Mouse (Mus musculus) left cerebral cortex, adult 2 months (tissue): Measurements from ENCODE around the gene Derl2. TPM values are rescaled to one million over a fixed set of nuclear protein-coding genes. Genes with fewer than 3 reads are reported as not detected.

Experiments used
- DNase-seq, 2 experiments: peaks; one replicate each; pipeline ENCODE4 v3.0.0; 2021 to 2022; ENCODE audit warnings: low spot score in 2 of 2, mixed read lengths in 1 of 2; ENCODE audit errors: extremely low spot score in 1 of 2
- H3K27ac ChIP-seq: fragments of 200-600 bp; 2 replicates; pipeline ENCODE4 v1.8.1; 2022
- H3K4me3 ChIP-seq: fragments of 200-600 bp; 2 replicates; pipeline ENCODE4 v1.8.1; 2022
- CTCF ChIP-seq: fragments of 200-600 bp; IDR thresholded peaks from 2 replicates; pipeline ENCODE4 v1.8.1; 2022; ENCODE audit warnings: antibody characterized with exemption, mild to moderate bottlenecking, moderate library complexity
- intact Hi-C: fragments of 180-260 bp; cut with DNase I; formaldehyde crosslinking; loops from one replicate; pipeline ENCODE4 v1.15.1; 2025
- total RNA-seq, 2 experiments: library from RNA; stranded (reverse); gene quantifications; 2 replicates each; pipeline ENCODE4 v1.2.3; 2021

Derl2 gene
- total RNA-seq, 2 experiments from 2014 or later, result 22.2 to 24.5 TPM

- TF ChIP-seq CTCF, result no peak
- DNase-seq, result no peak
- intact Hi-C loops, result no loop called here
- Histone ChIP-seq H3K4me3 (no peak overlapping the region), H3K27ac (no peak overlapping the region)
These were observed 58.7 kb downstream of the Derl2 start for GRCm38 (mm10) chr11:70960786-70961554.

Other genes with a start within 250 kb of the Derl2 start
- gene Scimp, start 207.3 kb downstream of the Derl2 start, total RNA-seq, result not detected
- gene Rabep1, start 175.1 kb downstream of the Derl2 start, total RNA-seq, result 100 to 1,000 TPM; 125 to 132 TPM
- gene Nup88, start 49.9 kb downstream of the Derl2 start, total RNA-seq, result 10 to 100 TPM; 53.2 to 55.8 TPM
- gene Rpain, start 49.6 kb downstream of the Derl2 start, total RNA-seq, result 10 to 100 TPM; 34.0 to 40.5 TPM
- 10 to 100 TPM; 83.8 to 93.9 TPM for gene C1qbp, start 36.8 kb downstream of the Derl2 start, total RNA-seq
- 10 to 100 TPM; 27.6 to 34.1 TPM for gene Dhx33, start 15.4 kb downstream of the Derl2 start, total RNA-seq
- gene Mis12, start 230 bp downstream of the Derl2 start, total RNA-seq, result 10 to 100 TPM; 18.6 to 18.9 TPM
- gene 6330403K07Rik, start 13.7 kb upstream of the Derl2 start, total RNA-seq, result 100 to 1,000 TPM; 254 to 260 TPM
- under 1 TPM; 0.45 to 0.47 TPM for gene Nlrp1a, start 124.9 kb upstream of the Derl2 start, total RNA-seq
- under 1 TPM; 0.16 TPM for gene Nlrp1b, start 210.9 kb upstream of the Derl2 start, total RNA-seq